Mouse (Mus musculus) kidney, adult 18-20 months (tissue): ENCODE measurements at regions not wholly inside any gene's neighbourhood (a gene's known extent, or its start where the extent isn't known, plus 50 kb on each side); places are given as distances from the start of the nearest gene placed in this dataset.

Source experiments
- DNase-seq: peaks from one replicate; pipeline ENCODE4 v3.0.0; 2021

GRCm38 (mm10) chr2:50373626-50374025 lies 77.0 kb upstream of the Mmadhc start:
- DNase-seq = no peak

GRCm38 (mm10) chr2:50373006-50373405 lies 76.4 kb upstream of the Mmadhc start:
- no peak for DNase-seq

GRCm38 (mm10) chr2:50368831-50369230 lies 72.2 kb upstream of the Mmadhc start:
- DNase-seq = no peak

GRCm38 (mm10) chr2:50368351-50368750 lies 71.8 kb upstream of the Mmadhc start:
- DNase-seq = peak; percentile 15

- DNase-seq = no peak
Observed at GRCm38 (mm10) chr2:50365221-50365620, 68.6 kb upstream of the Mmadhc start.

GRCm38 (mm10) chr2:50356089-50356488 lies 59.5 kb upstream of the Mmadhc start:
- DNase-seq = no peak

GRCm38 (mm10) chr2:50347486-50348265 lies 51.1 kb upstream of the Mmadhc start:
- no peak for DNase-seq
